Mouse (Mus musculus): ENCODE data around the gene Tysnd1. TPM values are rescaled to one million over a fixed set of nuclear protein-coding genes. Genes with fewer than 3 reads are reported as not detected.

The Tysnd1 gene
- polyA plus RNA-seq, 1 experiment = 11.2 TPM

- peaks cover 47% of the 10 kb centered on the region for H3K36me3 ChIP-seq (ENCODE audit: control insufficient read depth, insufficient read depth, low read length, poor library complexity, severe bottlenecking)
- H3K4me1 ChIP-seq (ENCODE audit: control insufficient read depth, insufficient read depth, low read length) = peaks cover 2% of the 10 kb centered on the region
- no peak for TF ChIP-seq EP300 (IDR thresholded peaks at IDR 0.05; ENCODE audit: insufficient read depth, low read depth, low read length)
- TF ChIP-seq CTCF (IDR thresholded peaks at IDR 0.05; ENCODE audit: low read depth, low read length) = no peak
- no peak for TF ChIP-seq POLR2A (IDR thresholded peaks at IDR 0.05; ENCODE audit: insufficient read depth, low read length)
- no peaks in the 10 kb centered on the region for H3K27me3 ChIP-seq (ENCODE audit: control insufficient read depth, insufficient read depth, low read length, poor library complexity, severe bottlenecking)
- H3K9ac ChIP-seq (ENCODE audit: low read depth, poor library complexity, severe bottlenecking) = no peak overlapping the region
- H3K9me3 ChIP-seq (replicated peaks; ENCODE audit: control insufficient read depth, insufficient read depth, low read length, poor library complexity, severe bottlenecking) = no peaks in the 10 kb centered on the region
- H3K4me3 ChIP-seq (ENCODE audit: low read depth, low read length) = no peak overlapping the region
- H3K27ac ChIP-seq (ENCODE audit: insufficient read depth, low read length) = no peak overlapping the region
Measured at GRCm38 (mm10) chr10:61654691-61655090, 40.6 kb upstream of the Tysnd1 start.

- Histone ChIP-seq H3K36me3 (ENCODE audit: control insufficient read depth, insufficient read depth, low read length, poor library complexity, severe bottlenecking) (peaks cover 51% of the 10 kb centered on the region), H3K4me3 (ENCODE audit: low read depth, low read length) (no peak overlapping the region), H3K9me3 (replicated peaks; ENCODE audit: control insufficient read depth, insufficient read depth, low read length, poor library complexity, severe bottlenecking) (no peaks in the 10 kb centered on the region), H3K27ac (ENCODE audit: insufficient read depth, low read length) (no peak overlapping the region), H3K27me3 (ENCODE audit: control insufficient read depth, insufficient read depth, low read length, poor library complexity, severe bottlenecking) (no peaks in the 10 kb centered on the region), H3K9ac (ENCODE audit: low read depth, poor library complexity, severe bottlenecking) (no peak overlapping the region), H3K4me1 (ENCODE audit: control insufficient read depth, insufficient read depth, low read length) (peaks cover 2% of the 10 kb centered on the region)
- TF ChIP-seq CTCF (IDR thresholded peaks at IDR 0.05; ENCODE audit: low read depth, low read length) = no peak
- no peak for TF ChIP-seq EP300 (IDR thresholded peaks at IDR 0.05; ENCODE audit: insufficient read depth, low read depth, low read length)
- TF ChIP-seq POLR2A (IDR thresholded peaks at IDR 0.05; ENCODE audit: insufficient read depth, low read length) = no peak
Measured at GRCm38 (mm10) chr10:61655188-61655587, 40.1 kb upstream of the Tysnd1 start.

- Histone ChIP-seq H3K4me1 (ENCODE audit: control insufficient read depth, insufficient read depth, low read length) (no peaks in the 10 kb centered on the region), H3K9ac (ENCODE audit: low read depth, poor library complexity, severe bottlenecking) (no peak overlapping the region), H3K36me3 (ENCODE audit: control insufficient read depth, insufficient read depth, low read length, poor library complexity, severe bottlenecking) (peaks cover 57% of the 10 kb centered on the region), H3K4me3 (ENCODE audit: low read depth, low read length) (no peak overlapping the region), H3K27me3 (ENCODE audit: control insufficient read depth, insufficient read depth, low read length, poor library complexity, severe bottlenecking) (no peaks in the 10 kb centered on the region), H3K27ac (ENCODE audit: insufficient read depth, low read length) (no peak overlapping the region), H3K9me3 (replicated peaks; ENCODE audit: control insufficient read depth, insufficient read depth, low read length, poor library complexity, severe bottlenecking) (no peaks in the 10 kb centered on the region)
- TF ChIP-seq CTCF (IDR thresholded peaks at IDR 0.05; ENCODE audit: low read depth, low read length) (peak; percentile 27), EP300 (IDR thresholded peaks at IDR 0.05; ENCODE audit: insufficient read depth, low read depth, low read length) (no peak)
Measured at GRCm38 (mm10) chr10:61656928-61657882, 38.1 kb upstream of the Tysnd1 start.

GRCm38 (mm10) chr10:61657985-61658384, 37.3 kb upstream of the Tysnd1 start:
- Histone ChIP-seq H3K27ac (ENCODE audit: insufficient read depth, low read length) (no peak overlapping the region), H3K4me1 (ENCODE audit: control insufficient read depth, insufficient read depth, low read length) (no peaks in the 10 kb centered on the region), H3K9me3 (replicated peaks; ENCODE audit: control insufficient read depth, insufficient read depth, low read length, poor library complexity, severe bottlenecking) (no peaks in the 10 kb centered on the region), H3K9ac (ENCODE audit: low read depth, poor library complexity, severe bottlenecking) (no peak overlapping the region), H3K4me3 (ENCODE audit: low read depth, low read length) (no peak overlapping the region), H3K36me3 (ENCODE audit: control insufficient read depth, insufficient read depth, low read length, poor library complexity, severe bottlenecking) (peaks cover 57% of the 10 kb centered on the region), H3K27me3 (ENCODE audit: control insufficient read depth, insufficient read depth, low read length, poor library complexity, severe bottlenecking) (no peaks in the 10 kb centered on the region)
- no peak for TF ChIP-seq CTCF (IDR thresholded peaks at IDR 0.05; ENCODE audit: low read depth, low read length)
- TF ChIP-seq POLR2A (IDR thresholded peaks at IDR 0.05; ENCODE audit: insufficient read depth, low read length) = no peak
- no peak for TF ChIP-seq EP300 (IDR thresholded peaks at IDR 0.05; ENCODE audit: insufficient read depth, low read depth, low read length)

- Histone ChIP-seq H3K9ac (ENCODE audit: low read depth, poor library complexity, severe bottlenecking) (no peak overlapping the region), H3K36me3 (ENCODE audit: control insufficient read depth, insufficient read depth, low read length, poor library complexity, severe bottlenecking) (peaks cover 71% of the 10 kb centered on the region), H3K27me3 (ENCODE audit: control insufficient read depth, insufficient read depth, low read length, poor library complexity, severe bottlenecking) (no peaks in the 10 kb centered on the region), H3K9me3 (replicated peaks; ENCODE audit: control insufficient read depth, insufficient read depth, low read length, poor library complexity, severe bottlenecking) (no peaks in the 10 kb centered on the region), H3K4me1 (ENCODE audit: control insufficient read depth, insufficient read depth, low read length) (no peaks in the 10 kb centered on the region), H3K4me3 (ENCODE audit: low read depth, low read length) (no peak overlapping the region), H3K27ac (ENCODE audit: insufficient read depth, low read length) (0 out of 2 replicates have a peak overlapping the region, but pooled peaks have one; percentile 33)
- no peak for TF ChIP-seq CTCF (IDR thresholded peaks at IDR 0.05; ENCODE audit: low read depth, low read length)
- TF ChIP-seq POLR2A (IDR thresholded peaks at IDR 0.05; ENCODE audit: insufficient read depth, low read length) = no peak
- TF ChIP-seq EP300 (IDR thresholded peaks at IDR 0.05; ENCODE audit: insufficient read depth, low read depth, low read length) = no peak
Measured at GRCm38 (mm10) chr10:61661887-61662286, 33.4 kb upstream of the Tysnd1 start.

GRCm38 (mm10) chr10:61662391-61662988, 32.8 kb upstream of the Tysnd1 start:
- H3K4me3 ChIP-seq (ENCODE audit: low read depth, low read length) = no peak overlapping the region
- H3K9me3 ChIP-seq (replicated peaks; ENCODE audit: control insufficient read depth, insufficient read depth, low read length, poor library complexity, severe bottlenecking) = no peaks in the 10 kb centered on the region
- no peak for TF ChIP-seq CTCF (IDR thresholded peaks at IDR 0.05; ENCODE audit: low read depth, low read length)
- no peak for TF ChIP-seq POLR2A (IDR thresholded peaks at IDR 0.05; ENCODE audit: insufficient read depth, low read length)
- TF ChIP-seq EP300 (IDR thresholded peaks at IDR 0.05; ENCODE audit: insufficient read depth, low read depth, low read length) = no peak
- no peak overlapping the region for H3K9ac ChIP-seq (ENCODE audit: low read depth, poor library complexity, severe bottlenecking)
- H3K4me1 ChIP-seq (ENCODE audit: control insufficient read depth, insufficient read depth, low read length) = no peaks in the 10 kb centered on the region
- H3K36me3 ChIP-seq (ENCODE audit: control insufficient read depth, insufficient read depth, low read length, poor library complexity, severe bottlenecking) = peaks cover 75% of the 10 kb centered on the region
- no peak overlapping the region for H3K27ac ChIP-seq (ENCODE audit: insufficient read depth, low read length)
- no peaks in the 10 kb centered on the region for H3K27me3 ChIP-seq (ENCODE audit: control insufficient read depth, insufficient read depth, low read length, poor library complexity, severe bottlenecking)
